Mouse (Mus musculus): ENCODE data around the gene Olfr488. TPM values are rescaled to one million over a fixed set of nuclear protein-coding genes. Genes with fewer than 3 reads are reported as not detected.
"Not testable (repeated sequence)": the region's sequence is repeated elsewhere in the genome, so short reads cannot be mapped to it uniquely, and the experiment has no call there.

Gene Olfr488
- polyA plus RNA-seq (2012) = not detected in 2 replicates

GRCm38 (mm10) chr7:108258247-108258646 lies at the start of gene Olfr488:
Olfr488 (minus strand) TSS chr7:108258347.
- Histone ChIP-seq H3K9me3 (ENCODE audit: control insufficient read depth, low read length) (peaks cover 2% of the 10 kb centered on the region), H3K27me3 (ENCODE audit: control insufficient read depth) (no peaks in the 10 kb centered on the region), H3K4me3 (replicated peaks) (no peak within 1 kb of the TSS), H3K4me1 (ENCODE audit: control insufficient read depth) (no peaks in the 10 kb centered on the region), H3K36me3 (ENCODE audit: control insufficient read depth) (no peaks in the 10 kb centered on the region)
- TF ChIP-seq TAL1 (IDR thresholded peaks at IDR 0.05; ENCODE audit: low read length) (no peak), GATA1 (IDR thresholded peaks at IDR 0.05; ENCODE audit: low read length) (no peak)

DNA sequence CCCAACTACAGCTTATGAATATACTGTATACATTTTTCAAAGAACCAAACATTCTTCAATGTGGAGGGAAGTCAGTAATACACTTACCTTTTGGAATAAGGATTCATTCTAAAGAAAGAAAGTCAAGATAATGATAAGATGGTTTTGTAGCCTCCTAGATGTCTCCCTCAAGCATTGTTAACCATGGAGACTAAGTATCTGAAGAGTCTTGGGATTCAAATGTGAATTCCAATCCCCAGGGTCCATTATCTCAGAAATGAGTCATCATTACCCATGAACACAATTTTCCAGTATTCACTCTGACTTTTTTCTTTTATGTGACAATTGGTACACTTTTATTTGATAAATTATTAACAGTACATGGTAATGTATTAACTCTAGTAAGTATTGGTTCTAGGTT lies 30.7 kb upstream of the Olfr488 start, which contains the start of gene Olfr490:
Gene Olfr490 (minus strand): TSS at position 101 of the 400 bp plus-strand sequence.
- Histone ChIP-seq H3K4me1 (ENCODE audit: control insufficient read depth) (no peaks in the 10 kb centered on the region), H3K4me3 (replicated peaks) (no peak within 1 kb of the TSS), H3K27me3 (ENCODE audit: control insufficient read depth) (no peaks in the 10 kb centered on the region), H3K9me3 (ENCODE audit: control insufficient read depth, low read length) (peaks cover 2% of the 10 kb centered on the region; the same call in 1 of the 2 replicates), H3K36me3 (ENCODE audit: control insufficient read depth) (no peaks in the 10 kb centered on the region)
- TF ChIP-seq GATA1 (IDR thresholded peaks at IDR 0.05; ENCODE audit: low read length) (no peak), TAL1 (IDR thresholded peaks at IDR 0.05; ENCODE audit: low read length) (no peak)

DNA sequence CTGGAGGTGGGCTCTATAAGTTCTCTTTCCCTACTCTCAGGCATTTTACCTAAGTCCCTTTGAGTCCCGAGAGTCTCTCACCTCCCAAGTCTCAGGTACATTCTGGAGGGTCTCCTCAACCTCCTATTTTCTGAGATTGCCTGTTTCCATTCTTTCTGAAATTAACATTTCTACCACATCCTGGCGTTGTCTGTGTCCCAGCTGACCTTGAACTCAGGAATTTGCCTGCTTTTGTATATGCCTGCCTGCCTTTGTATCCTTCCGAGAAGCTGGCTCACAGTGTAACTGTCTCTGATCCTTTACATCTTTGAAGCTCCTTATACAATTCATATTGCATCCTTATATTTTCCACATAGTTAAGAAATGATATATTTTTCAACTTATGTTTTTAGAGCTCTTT lies 24.6 kb downstream of the Olfr488 start:
- H3K4me3 ChIP-seq (replicated peaks) = no peak overlapping the region
- no peak for TF ChIP-seq TAL1 (IDR thresholded peaks at IDR 0.05; ENCODE audit: low read length)
- no peak for TF ChIP-seq GATA1 (IDR thresholded peaks at IDR 0.05; ENCODE audit: low read length)
- H3K9me3 ChIP-seq (ENCODE audit: control insufficient read depth, low read length) = no peaks in the 10 kb centered on the region

DNA sequence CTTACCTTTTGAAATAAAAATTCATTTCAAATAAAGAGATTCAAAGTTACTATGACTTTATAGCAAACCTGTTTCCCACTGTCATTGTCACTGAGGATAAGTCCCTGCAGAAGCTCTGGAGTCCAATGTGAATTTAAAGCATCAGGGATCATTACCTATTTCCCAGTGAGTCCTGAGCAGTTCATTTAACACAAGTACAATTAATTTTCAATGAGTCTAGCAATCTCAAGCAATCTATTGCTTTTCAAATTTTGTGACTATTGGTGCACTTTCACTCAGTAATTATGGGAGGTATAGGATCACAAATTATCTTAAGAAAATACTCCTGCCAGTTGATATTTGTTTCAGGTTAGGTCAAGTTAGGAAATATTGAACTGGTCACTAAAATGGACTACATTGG lies 43.6 kb downstream of the Olfr488 start, which contains the start of gene Olfr487:
Gene Olfr487 (minus strand): TSS at position 101 of the 400 bp plus-strand sequence.
- H3K4me1 ChIP-seq (ENCODE audit: control insufficient read depth); H3K36me3 ChIP-seq (ENCODE audit: control insufficient read depth); H3K9me3 ChIP-seq (ENCODE audit: control insufficient read depth, low read length); H3K4me3 ChIP-seq (replicated peaks); H3K27me3 ChIP-seq (ENCODE audit: control insufficient read depth): not testable (repeated sequence)

More for the DNA sequence above, 24.6 kb downstream of the Olfr488 start:
- H3K36me3 ChIP-seq (ENCODE audit: control insufficient read depth) = no peaks in the 10 kb centered on the region
- no peaks in the 10 kb centered on the region for H3K27me3 ChIP-seq (ENCODE audit: control insufficient read depth)
- no peaks in the 10 kb centered on the region for H3K4me1 ChIP-seq (ENCODE audit: control insufficient read depth)

Other genes starting within 250 kb of the Olfr488 start
- not detected in 2 replicates for gene Olfr478, start 224.4 kb downstream of the Olfr488 start, polyA plus RNA-seq (2012)
- not detected in 2 replicates for gene Olfr479, start 207.7 kb downstream of the Olfr488 start, polyA plus RNA-seq (2012)
- gene Olfr480, start 191.0 kb downstream of the Olfr488 start, polyA plus RNA-seq (2012) = not detected in 2 replicates
- gene Olfr481, start 178.5 kb downstream of the Olfr488 start, polyA plus RNA-seq (2012) = not detected in 2 replicates
- gene Olfr482, start 160.8 kb downstream of the Olfr488 start, polyA plus RNA-seq (2012) = not detected in 2 replicates
- not detected in 2 replicates for gene Olfr483, start 157.5 kb downstream of the Olfr488 start, polyA plus RNA-seq (2012)
- gene Olfr484, start 130.9 kb downstream of the Olfr488 start, polyA plus RNA-seq (2012) = not detected in 2 replicates
- gene Olfr485, start 98.5 kb downstream of the Olfr488 start, polyA plus RNA-seq (2012) = not detected in 2 replicates
- not detected in 2 replicates for gene Olfr486, start 85.6 kb downstream of the Olfr488 start, polyA plus RNA-seq (2012)
- gene Olfr487, start 43.7 kb downstream of the Olfr488 start, polyA plus RNA-seq (2012) = not detected in 2 replicates
- not detected in 2 replicates for gene Olfr490, start 30.6 kb upstream of the Olfr488 start, polyA plus RNA-seq (2012)
- not detected in 2 replicates for gene Olfr491, start 55.1 kb upstream of the Olfr488 start, polyA plus RNA-seq (2012)
- gene Olfr492, start 65.3 kb upstream of the Olfr488 start, polyA plus RNA-seq (2012) = not detected in 2 replicates
- 0.07 TPM in 1 of 2 replicates, not detected in the other for gene Olfr493, start 88.6 kb upstream of the Olfr488 start, polyA plus RNA-seq (2012)
- gene Olfr494, start 107.0 kb upstream of the Olfr488 start, polyA plus RNA-seq (2012) = not detected in 2 replicates
- not detected in 2 replicates for gene Olfr495, start 134.8 kb upstream of the Olfr488 start, polyA plus RNA-seq (2012)
- gene Olfr497, start 162.1 kb upstream of the Olfr488 start, polyA plus RNA-seq (2012) = not detected in 2 replicates
- not detected in 2 replicates for gene Olfr498, start 207.0 kb upstream of the Olfr488 start, polyA plus RNA-seq (2012)